Mouse (Mus musculus): ENCODE data around the gene Myl3. TPM values are rescaled to one million over a fixed set of nuclear protein-coding genes. Genes with fewer than 3 reads are reported as not detected.

Myl3 gene
- polyA plus RNA-seq, 1 experiment: not detected

DNA sequence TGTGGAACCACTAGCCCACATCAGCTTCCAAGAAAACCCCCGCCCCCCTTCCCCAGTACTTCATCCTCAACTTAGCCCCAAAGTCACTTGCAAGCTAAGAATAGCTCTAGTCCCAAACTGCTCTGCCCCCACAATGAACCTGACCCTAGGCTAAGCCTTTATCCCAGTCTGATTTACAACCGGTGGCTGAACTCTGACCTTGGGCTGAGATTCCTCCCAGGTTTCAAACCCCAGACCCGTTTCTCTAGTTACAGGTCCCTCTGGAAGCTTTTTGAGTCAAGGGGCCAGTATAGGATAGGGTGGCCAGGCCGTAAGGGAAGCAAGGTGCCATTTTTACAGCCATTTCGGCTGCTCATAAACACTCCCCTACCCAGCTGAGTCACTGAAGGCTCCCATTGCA is 4.6 kb downstream of the Myl3 start:
- Histone ChIP-seq H3ac (ENCODE audit: control insufficient read depth, insufficient read length, low read depth) (no peak overlapping the region), H3K4me3 (ENCODE audit: insufficient read depth, poor library complexity, severe bottlenecking) (no peak overlapping the region), H3K79me2 (ENCODE audit: control insufficient read depth, insufficient read depth) (no peaks in the 10 kb centered on the region), H3K36me3 (ENCODE audit: control insufficient read depth, insufficient read depth) (no peaks in the 10 kb centered on the region), H3K27me3 (ENCODE audit: control insufficient read depth, insufficient read depth, insufficient read length) (peaks cover 95% of the 10 kb centered on the region), H3K79me3 (ENCODE audit: low read depth) (no peaks in the 10 kb centered on the region)
- no peak for TF ChIP-seq MAX (IDR thresholded peaks at IDR 0.05)
- no peak for TF ChIP-seq MYOG (IDR thresholded peaks at IDR 0.05; ENCODE audit: control insufficient read depth, extremely low read depth, insufficient read length)
- no peak for TF ChIP-seq MYOD1 (IDR thresholded peaks at IDR 0.05; ENCODE audit: control insufficient read depth, insufficient read length, low read depth)
- TF ChIP-seq CEBPB (IDR thresholded peaks at IDR 0.05; ENCODE audit: low read depth): no peak
- TF ChIP-seq FOSL1 (IDR thresholded peaks at IDR 0.05; ENCODE audit: insufficient read depth, low read length, poor library complexity, severe bottlenecking): no peak
- TF ChIP-seq USF1 (IDR thresholded peaks at IDR 0.05; ENCODE audit: low read depth): no peak
- no peak for TF ChIP-seq CTCF (IDR thresholded peaks at IDR 0.05; ENCODE audit: control insufficient read depth, insufficient read depth, insufficient read length)

DNA sequence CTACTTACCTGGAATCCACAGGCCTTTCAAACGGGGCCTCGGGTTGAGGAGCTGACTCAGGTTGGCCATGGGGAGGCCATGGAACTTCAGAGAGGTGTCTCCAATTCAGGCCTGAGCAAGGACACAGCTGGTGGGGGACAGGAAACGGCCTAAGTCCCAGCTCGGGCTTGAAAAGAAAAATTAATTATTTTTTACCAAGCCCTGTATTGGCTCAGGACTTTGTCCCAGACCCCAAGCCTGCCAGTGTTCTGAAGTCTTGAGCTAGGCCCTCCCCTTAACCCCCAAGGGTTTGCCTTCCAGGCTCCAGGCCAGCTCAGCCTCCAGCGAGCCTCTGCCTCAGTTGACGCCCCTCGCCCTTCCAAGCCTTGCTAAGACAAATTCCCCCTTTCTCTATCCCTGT is 5.3 kb downstream of the Myl3 start, which contains the start of gene Pth1r:
Pth1r (minus strand) TSS at position 185 of the 400 bp plus-strand sequence.
- Histone ChIP-seq H3K79me3 (ENCODE audit: low read depth) (no peaks in the 10 kb centered on the region), H3K79me2 (ENCODE audit: control insufficient read depth, insufficient read depth) (no peaks in the 10 kb centered on the region), H3K4me3 (ENCODE audit: insufficient read depth, poor library complexity, severe bottlenecking) (no peak within 1 kb of the TSS), H3K36me3 (ENCODE audit: control insufficient read depth, insufficient read depth) (no peaks in the 10 kb centered on the region), H3K27me3 (ENCODE audit: control insufficient read depth, insufficient read depth, insufficient read length) (peaks cover 94% of the 10 kb centered on the region), H3ac (ENCODE audit: control insufficient read depth, insufficient read length, low read depth) (no peak within 1 kb of the TSS)
- no peak for TF ChIP-seq CEBPB (IDR thresholded peaks at IDR 0.05; ENCODE audit: low read depth)
- no peak for TF ChIP-seq CTCF (IDR thresholded peaks at IDR 0.05; ENCODE audit: control insufficient read depth, insufficient read depth, insufficient read length)
- no peak for TF ChIP-seq MAX (IDR thresholded peaks at IDR 0.05)
- TF ChIP-seq MYOG (IDR thresholded peaks at IDR 0.05; ENCODE audit: control insufficient read depth, extremely low read depth, insufficient read length): no peak
- no peak for TF ChIP-seq FOSL1 (IDR thresholded peaks at IDR 0.05; ENCODE audit: insufficient read depth, low read length, poor library complexity, severe bottlenecking)
- no peak for TF ChIP-seq USF1 (IDR thresholded peaks at IDR 0.05; ENCODE audit: low read depth)
- TF ChIP-seq MYOD1 (IDR thresholded peaks at IDR 0.05; ENCODE audit: control insufficient read depth, insufficient read length, low read depth): no peak

DNA sequence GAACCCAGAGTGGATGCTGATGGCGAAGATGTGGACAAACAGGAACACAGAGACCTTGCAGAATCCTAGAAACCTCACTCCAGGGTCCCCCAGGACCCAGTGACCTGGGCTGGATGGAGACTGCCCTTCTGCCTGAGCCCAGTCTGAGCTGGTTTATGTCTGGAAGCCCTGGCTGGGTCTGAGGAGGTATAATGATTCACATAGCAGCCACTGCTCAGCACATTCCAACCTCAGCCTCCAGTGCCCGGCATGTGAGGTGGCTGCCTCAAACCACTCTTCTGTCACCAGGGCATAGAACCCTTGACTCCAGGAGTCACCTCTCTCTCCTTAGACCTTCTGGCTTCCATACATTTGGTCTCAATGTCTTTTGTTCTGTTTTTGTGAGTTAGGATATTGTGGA is 6.8 kb downstream of the Myl3 start:
- no peak overlapping the region for H3ac ChIP-seq (ENCODE audit: control insufficient read depth, insufficient read length, low read depth)
- H3K4me3 ChIP-seq (ENCODE audit: insufficient read depth, poor library complexity, severe bottlenecking): no peak overlapping the region
- H3K36me3 ChIP-seq (ENCODE audit: control insufficient read depth, insufficient read depth): no peaks in the 10 kb centered on the region
- no peaks in the 10 kb centered on the region for H3K79me3 ChIP-seq (ENCODE audit: low read depth)
- H3K79me2 ChIP-seq (ENCODE audit: control insufficient read depth, insufficient read depth): no peaks in the 10 kb centered on the region
- H3K27me3 ChIP-seq (ENCODE audit: control insufficient read depth, insufficient read depth, insufficient read length): peaks cover 95% of the 10 kb centered on the region
- TF ChIP-seq CEBPB (IDR thresholded peaks at IDR 0.05; ENCODE audit: low read depth): no peak
- no peak for TF ChIP-seq FOSL1 (IDR thresholded peaks at IDR 0.05; ENCODE audit: insufficient read depth, low read length, poor library complexity, severe bottlenecking)
- no peak for TF ChIP-seq MYOD1 (IDR thresholded peaks at IDR 0.05; ENCODE audit: control insufficient read depth, insufficient read length, low read depth)
- TF ChIP-seq MYOG (IDR thresholded peaks at IDR 0.05; ENCODE audit: control insufficient read depth, extremely low read depth, insufficient read length): no peak
- no peak for TF ChIP-seq CTCF (IDR thresholded peaks at IDR 0.05; ENCODE audit: control insufficient read depth, insufficient read depth, insufficient read length)
- TF ChIP-seq USF1 (IDR thresholded peaks at IDR 0.05; ENCODE audit: low read depth): no peak
- TF ChIP-seq MAX (IDR thresholded peaks at IDR 0.05): no peak

DNA sequence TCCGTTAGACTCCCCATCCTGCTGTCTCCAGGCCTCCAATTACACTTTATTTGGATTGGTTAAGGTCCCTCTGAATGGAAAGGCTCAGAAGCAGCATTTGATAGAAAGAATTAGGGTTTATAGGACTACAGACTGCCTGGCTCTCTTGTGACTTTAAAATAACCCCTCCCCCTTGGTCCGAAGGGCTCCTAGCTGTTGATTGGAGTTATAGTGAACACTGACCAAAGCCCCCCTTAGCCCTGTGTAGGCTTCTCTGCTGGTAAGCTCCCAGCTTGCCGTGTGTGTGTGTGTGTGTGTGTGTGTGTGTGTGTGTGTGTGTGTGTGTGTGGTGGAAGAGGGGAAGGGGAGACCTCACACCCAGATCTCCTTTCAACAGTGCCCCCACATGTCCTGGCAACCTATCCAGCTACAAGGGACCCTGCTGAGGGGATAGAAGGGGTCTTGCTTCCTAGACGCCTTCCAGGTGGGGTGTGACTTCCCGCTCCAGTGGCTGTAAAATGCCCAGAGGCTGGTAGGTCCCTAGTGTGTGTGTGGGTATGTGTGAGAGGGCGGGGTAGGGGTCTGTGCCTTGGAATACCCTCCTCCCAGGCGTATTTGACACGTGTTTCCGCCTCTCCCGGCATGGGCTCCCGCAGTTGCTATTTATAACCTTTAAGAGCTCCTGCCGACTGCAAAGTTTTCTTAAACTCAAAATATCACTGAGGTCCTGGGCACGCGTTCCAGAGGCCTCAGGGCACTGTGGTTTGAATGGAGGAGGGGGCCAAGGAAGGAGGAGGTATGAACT is 8.9 kb downstream of the Myl3 start:
- H3K36me3 ChIP-seq (ENCODE audit: control insufficient read depth, insufficient read depth): no peaks in the 10 kb centered on the region
- TF ChIP-seq MYOG (IDR thresholded peaks at IDR 0.05; ENCODE audit: control insufficient read depth, extremely low read depth, insufficient read length) (no peak), FOSL1 (IDR thresholded peaks at IDR 0.05; ENCODE audit: insufficient read depth, low read length, poor library complexity, severe bottlenecking) (no peak), CEBPB (IDR thresholded peaks at IDR 0.05; ENCODE audit: low read depth) (no peak), MYOD1 (IDR thresholded peaks at IDR 0.05; ENCODE audit: control insufficient read depth, insufficient read length, low read depth) (no peak), CTCF (IDR thresholded peaks at IDR 0.05; ENCODE audit: control insufficient read depth, insufficient read depth, insufficient read length) (no peak), USF1 (IDR thresholded peaks at IDR 0.05; ENCODE audit: low read depth) (no peak), MAX (IDR thresholded peaks at IDR 0.05) (no peak)
- H3K4me3 ChIP-seq (ENCODE audit: insufficient read depth, poor library complexity, severe bottlenecking): no peak overlapping the region
- H3K79me3 ChIP-seq (ENCODE audit: low read depth): no peaks in the 10 kb centered on the region
- no peaks in the 10 kb centered on the region for H3K79me2 ChIP-seq (ENCODE audit: control insufficient read depth, insufficient read depth)
- H3ac ChIP-seq (ENCODE audit: control insufficient read depth, insufficient read length, low read depth): no peak overlapping the region
- H3K27me3 ChIP-seq (ENCODE audit: control insufficient read depth, insufficient read depth, insufficient read length): peaks cover 83% of the 10 kb centered on the region

DNA sequence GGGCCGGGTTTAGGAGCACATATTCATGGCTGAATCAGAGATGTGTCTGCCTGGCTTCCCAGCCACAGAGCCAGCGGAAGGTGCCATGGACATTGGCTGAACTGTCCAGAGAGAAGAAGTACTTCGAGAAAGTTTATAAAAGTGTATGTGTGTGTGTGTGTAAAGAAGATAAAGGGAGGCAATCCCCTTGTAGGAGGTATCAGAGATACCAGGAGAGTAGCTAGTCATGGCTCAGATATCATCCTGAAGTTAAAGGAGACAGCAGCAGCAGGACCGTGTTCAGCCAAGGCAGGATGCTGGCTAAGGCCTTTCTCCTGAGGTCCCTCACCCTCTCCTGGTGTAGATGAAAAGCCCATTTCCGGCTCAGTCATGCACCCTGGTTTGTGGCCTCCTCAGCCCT is 9.8 kb downstream of the Myl3 start:
- no peaks in the 10 kb centered on the region for H3K79me3 ChIP-seq (ENCODE audit: low read depth)
- H3K27me3 ChIP-seq (ENCODE audit: control insufficient read depth, insufficient read depth, insufficient read length): peaks cover 85% of the 10 kb centered on the region
- H3K36me3 ChIP-seq (ENCODE audit: control insufficient read depth, insufficient read depth): no peaks in the 10 kb centered on the region
- no peak for TF ChIP-seq CEBPB (IDR thresholded peaks at IDR 0.05; ENCODE audit: low read depth)
- TF ChIP-seq CTCF (IDR thresholded peaks at IDR 0.05; ENCODE audit: control insufficient read depth, insufficient read depth, insufficient read length): no peak
- no peak for TF ChIP-seq MAX (IDR thresholded peaks at IDR 0.05)
- TF ChIP-seq FOSL1 (IDR thresholded peaks at IDR 0.05; ENCODE audit: insufficient read depth, low read length, poor library complexity, severe bottlenecking): no peak
- TF ChIP-seq MYOD1 (IDR thresholded peaks at IDR 0.05; ENCODE audit: control insufficient read depth, insufficient read length, low read depth): no peak
- no peak for TF ChIP-seq MYOG (IDR thresholded peaks at IDR 0.05; ENCODE audit: control insufficient read depth, extremely low read depth, insufficient read length)
- TF ChIP-seq USF1 (IDR thresholded peaks at IDR 0.05; ENCODE audit: low read depth): no peak
- no peak overlapping the region for H3ac ChIP-seq (ENCODE audit: control insufficient read depth, insufficient read length, low read depth)
- H3K79me2 ChIP-seq (ENCODE audit: control insufficient read depth, insufficient read depth): no peaks in the 10 kb centered on the region
- H3K4me3 ChIP-seq (ENCODE audit: insufficient read depth, poor library complexity, severe bottlenecking): no peak overlapping the region

All from C2C12 (cell line).